Mouse (Mus musculus) stomach, embryonic 16.5 days (tissue): Measurements from ENCODE around the gene Aes. TPM values are rescaled to one million over a fixed set of nuclear protein-coding genes. Genes with fewer than 3 reads are reported as not detected.

Experiments used
- ATAC-seq: fragments of 200-750 bp; cut with Nextera tagmentation; 2 replicates; pipeline ENCODE4 v1.8.0; 2017; ENCODE audit warnings: moderate number of reproducible peaks, moderate TSS enrichment; ENCODE audit not compliant: insufficient read depth, low FRiP score
- H3K27ac ChIP-seq: fragments of 300-500 bp; sonication (generic); 2 replicates; pipeline ENCODE4 v1.5.1; 2014; ENCODE audit warnings: low read length
- H3K27me3 ChIP-seq: fragments of 300-500 bp; sonication (generic); 2 replicates; pipeline ENCODE4 v1.6.1; 2014; ENCODE audit warnings: low read length, control low read depth, mixed read lengths; ENCODE audit not compliant: control insufficient read depth, insufficient read depth
- H3K36me3 ChIP-seq: fragments of 300-500 bp; sonication (generic); 2 replicates; pipeline ENCODE4 v1.6.1; 2014; ENCODE audit warnings: low read length; ENCODE audit not compliant: control insufficient read depth, insufficient read depth
- H3K4me1 ChIP-seq: fragments of 300-500 bp; sonication (generic); 2 replicates; pipeline ENCODE4 v1.6.1; 2014; ENCODE audit warnings: low read length, control low read depth, mixed read lengths; ENCODE audit not compliant: control insufficient read depth, insufficient read depth
- H3K4me2 ChIP-seq: fragments of 300-500 bp; sonication (generic); 2 replicates; pipeline ENCODE4 v1.6.1; 2014; ENCODE audit warnings: low read depth, low read length, mixed read lengths
- H3K4me3 ChIP-seq: fragments of 300-500 bp; sonication (generic); replicated peaks from 2 replicates; pipeline ENCODE4 v1.5.1; 2014; ENCODE audit warnings: mild to moderate bottlenecking, low read length
- H3K9ac ChIP-seq: fragments of 300-500 bp; sonication (generic); 2 replicates; pipeline ENCODE4 v1.6.1; 2014; ENCODE audit warnings: low read length
- H3K9me3 ChIP-seq: fragments of 300-500 bp; sonication (generic); replicated peaks from 2 replicates; pipeline ENCODE4 v1.6.1; 2016; ENCODE audit warnings: low read length, control low read depth; ENCODE audit not compliant: control insufficient read depth
- WGBS: fragments of 180-500 bp; shearing (Covaris S2); extraction: QIAGEN DNeasy Blood & Tissue Kit; methylation state at CpG from one replicate; pipeline ENCODE4 v1.1.7; 2014; 5-methylcytosine and 5-hydroxymethylcytosine counted together
- polyA plus RNA-seq: library from polyadenylated mRNA; unstranded; fragments of >200 nt; fragmentation: Nextera tagmentation; extraction: Ambion mirVana; gene quantifications from 2 replicates; pipeline ENCODE4 v1.2.1, GENCODE M21; 2015

Gene Aes
- polyA plus RNA-seq, 1 experiment from 2014 or later, result 325 TPM

DNA sequence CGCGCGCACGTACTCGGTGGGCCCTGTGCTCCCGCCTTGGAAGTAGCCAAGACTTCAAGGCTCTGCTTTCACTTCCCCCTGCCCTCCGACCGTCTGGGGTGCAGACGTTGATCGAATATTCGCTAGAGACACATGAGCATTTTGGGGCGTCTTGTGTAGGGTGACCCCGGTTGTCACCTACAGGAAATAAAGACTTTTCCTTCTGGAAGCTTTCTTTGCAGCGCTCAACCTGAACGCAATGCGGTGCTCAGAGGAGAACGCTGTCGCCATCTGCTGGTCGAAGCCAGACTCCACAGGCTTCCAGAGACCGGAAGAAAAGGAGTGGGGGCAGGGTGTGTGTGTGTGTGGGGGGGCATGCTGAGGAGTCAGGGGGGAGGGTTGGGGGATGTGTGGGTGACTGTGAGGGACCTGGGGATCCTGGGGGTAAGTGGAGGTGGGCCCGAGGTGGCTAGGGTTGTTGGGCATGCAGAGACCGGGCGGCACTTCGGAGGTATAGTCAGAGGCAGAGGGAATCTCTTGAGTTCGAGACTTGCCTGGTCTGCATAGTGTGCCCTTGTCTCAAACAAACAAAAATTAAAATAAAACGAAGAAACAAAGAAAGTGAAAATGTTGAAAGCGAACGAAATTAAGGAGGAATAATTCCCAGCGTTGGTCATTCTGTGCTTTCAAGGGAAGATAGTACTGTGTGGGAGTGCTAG, 45.8 kb downstream of the Aes start:
- H3K9me3 ChIP-seq, result no peaks in the 10 kb centered on the region
- H3K27me3 ChIP-seq, result no peaks in the 10 kb centered on the region
- peak overlapping the region; percentile 52 for H3K4me3 ChIP-seq
- H3K9ac ChIP-seq, result peak overlapping the region; percentile 68
- no peaks in the 10 kb centered on the region for H3K36me3 ChIP-seq
- peak; percentile 7; the same call in 1 of the 2 replicates for ATAC-seq
- 18% methylated on average over 29 of the region's 29 CpGs for WGBS
- H3K4me2 ChIP-seq, result peak overlapping the region; percentile 64
- peaks cover 29% of the 10 kb centered on the region for H3K4me1 ChIP-seq
- H3K27ac ChIP-seq, result peak overlapping the region; percentile 96

DNA sequence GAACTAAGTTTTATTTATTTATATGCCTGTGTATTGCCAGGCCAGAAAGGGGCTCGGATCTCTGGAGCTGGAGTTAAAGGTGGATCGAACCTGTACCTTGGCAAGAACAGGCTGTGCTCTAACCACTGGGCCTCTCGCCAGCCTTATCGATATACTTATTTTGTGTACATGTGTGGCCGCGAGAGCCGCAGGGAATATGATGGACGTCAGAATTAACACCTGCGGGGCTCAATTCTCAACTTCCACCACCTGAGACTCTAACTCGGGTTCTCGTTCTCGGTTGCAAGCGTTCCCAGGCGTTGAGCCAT, 46.3 kb downstream of the Aes start:
- Histone ChIP-seq H3K4me3 (peak overlapping the region; percentile 52), H3K27me3 (no peaks in the 10 kb centered on the region), H3K27ac (peak overlapping the region; percentile 96), H3K36me3 (no peaks in the 10 kb centered on the region), H3K4me2 (peak overlapping the region; percentile 64), H3K4me1 (peaks cover 24% of the 10 kb centered on the region), H3K9me3 (no peaks in the 10 kb centered on the region), H3K9ac (peak overlapping the region; percentile 68)
- no peak for ATAC-seq
- 2% methylated on average over 14 of the region's 14 CpGs for WGBS

DNA sequence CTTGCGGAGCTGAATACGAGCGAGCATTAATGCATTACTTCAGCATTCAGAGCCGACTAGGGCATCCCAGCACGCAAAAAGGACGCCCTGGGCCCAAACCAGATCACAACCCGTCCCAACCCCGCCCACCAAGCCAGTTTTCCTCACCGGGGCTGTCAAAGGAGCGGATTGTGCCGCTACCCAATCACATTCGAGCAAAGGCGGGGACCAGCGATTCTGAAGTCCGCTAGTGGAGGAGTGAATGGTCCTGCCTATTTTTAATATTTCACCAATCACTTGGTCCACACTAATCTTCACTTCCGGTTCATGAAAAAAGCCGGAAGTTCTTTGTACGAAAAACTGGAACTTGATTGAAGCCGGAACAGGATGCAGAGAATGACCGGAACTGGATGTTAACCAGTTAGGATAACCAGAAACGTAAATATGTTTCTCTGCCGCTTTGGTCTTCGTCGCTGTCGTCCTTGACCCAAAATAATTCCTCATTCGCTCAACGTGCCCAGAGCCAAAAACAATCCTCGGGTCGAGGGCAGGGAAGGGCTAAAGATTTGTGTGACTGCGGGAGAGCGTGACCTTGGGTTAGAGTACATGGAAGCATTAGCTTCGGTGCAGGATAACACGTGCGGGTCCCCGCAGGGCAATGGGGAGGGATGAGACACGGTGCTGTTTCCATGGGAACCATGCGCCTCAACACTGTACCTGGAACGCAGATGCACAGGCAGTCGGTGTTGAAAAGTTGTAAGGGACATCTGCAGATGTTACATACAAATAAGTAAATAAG, 46.9 kb downstream of the Aes start, which contains the start of gene BC025920:
Gene BC025920, plus strand, starts transcription at position 297 of the 778 bp plus-strand sequence.
- H3K4me1 ChIP-seq, result peaks cover 19% of the 10 kb centered on the region
- H3K9me3 ChIP-seq, result 0 out of 2 replicates have a peak, but pooled peaks cover 3% of the 10 kb centered on the region
- peak within 1 kb of the TSS; percentile 81 for H3K4me2 ChIP-seq
- H3K27ac ChIP-seq, result peak within 1 kb of the TSS; percentile 96
- no peaks in the 10 kb centered on the region for H3K36me3 ChIP-seq
- peak; percentile 93 for ATAC-seq
- H3K9ac ChIP-seq, result peak within 1 kb of the TSS; percentile 68
- no peaks in the 10 kb centered on the region for H3K27me3 ChIP-seq
- H3K4me3 ChIP-seq, result peak within 1 kb of the TSS; percentile 52
- WGBS, result under 1% methylated on average over 39 of the region's 39 CpGs

DNA sequence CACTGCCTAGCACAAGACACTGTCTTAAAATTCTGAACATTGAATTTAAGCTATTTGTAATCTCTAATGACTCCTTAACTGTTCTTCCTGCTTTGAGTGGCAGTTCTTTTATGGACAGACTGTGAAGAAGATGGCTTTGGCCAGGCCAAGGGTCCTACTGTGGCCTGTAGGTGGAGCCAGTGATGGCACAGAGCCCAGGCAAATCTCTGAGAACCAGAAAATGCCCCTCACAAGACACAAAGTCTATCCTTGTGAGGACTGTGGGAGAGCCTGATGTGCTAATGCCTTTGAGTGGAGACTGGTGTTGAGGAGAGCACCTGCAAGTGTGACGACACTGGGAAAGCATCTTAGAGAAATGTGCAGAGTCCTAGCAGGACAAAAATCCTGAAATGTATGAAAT, 49.0 kb downstream of the Aes start:
- H3K4me3 ChIP-seq, result no peak overlapping the region
- H3K4me2 ChIP-seq, result no peak overlapping the region
- WGBS, result 83% methylated on average over 1 of the region's 1 CpGs
- no peaks in the 10 kb centered on the region for H3K36me3 ChIP-seq
- H3K9ac ChIP-seq, result no peak overlapping the region
- no peaks in the 10 kb centered on the region for H3K27me3 ChIP-seq
- no peak overlapping the region for H3K27ac ChIP-seq
- ATAC-seq, result no peak
- peaks cover 7% of the 10 kb centered on the region; the same call in 1 of the 2 replicates for H3K4me1 ChIP-seq
- H3K9me3 ChIP-seq, result 0 out of 2 replicates have a peak, but pooled peaks cover 5% of the 10 kb centered on the region

DNA sequence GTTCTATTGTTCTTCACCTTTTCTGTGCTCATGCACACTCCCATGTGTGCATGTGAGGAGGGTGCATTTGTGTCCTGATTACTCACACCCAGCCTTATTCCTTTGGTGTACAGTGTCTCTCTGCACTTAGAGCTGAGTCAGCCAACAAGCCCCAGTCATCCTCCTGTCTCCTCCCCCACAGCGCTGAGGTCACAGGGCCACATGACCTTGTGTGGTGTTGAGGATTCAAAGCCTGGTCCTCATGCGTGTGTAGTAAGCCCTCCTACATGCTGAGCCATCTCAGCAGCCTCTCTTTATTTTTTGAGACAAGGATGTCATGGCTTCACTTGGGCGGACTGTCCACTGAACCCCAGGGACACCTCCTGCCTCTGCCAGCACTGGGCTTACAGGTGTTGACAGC, 53.5 kb downstream of the Aes start:
- Histone ChIP-seq H3K27ac (no peak overlapping the region), H3K27me3 (no peaks in the 10 kb centered on the region), H3K4me2 (no peak overlapping the region), H3K36me3 (no peaks in the 10 kb centered on the region), H3K9ac (no peak overlapping the region), H3K9me3 (0 out of 2 replicates have a peak, but pooled peaks cover 5% of the 10 kb centered on the region), H3K4me3 (no peak overlapping the region), H3K4me1 (no peaks in the 10 kb centered on the region)
- ATAC-seq, result no peak
- WGBS, result 67% methylated on average over 3 of the region's 3 CpGs

DNA sequence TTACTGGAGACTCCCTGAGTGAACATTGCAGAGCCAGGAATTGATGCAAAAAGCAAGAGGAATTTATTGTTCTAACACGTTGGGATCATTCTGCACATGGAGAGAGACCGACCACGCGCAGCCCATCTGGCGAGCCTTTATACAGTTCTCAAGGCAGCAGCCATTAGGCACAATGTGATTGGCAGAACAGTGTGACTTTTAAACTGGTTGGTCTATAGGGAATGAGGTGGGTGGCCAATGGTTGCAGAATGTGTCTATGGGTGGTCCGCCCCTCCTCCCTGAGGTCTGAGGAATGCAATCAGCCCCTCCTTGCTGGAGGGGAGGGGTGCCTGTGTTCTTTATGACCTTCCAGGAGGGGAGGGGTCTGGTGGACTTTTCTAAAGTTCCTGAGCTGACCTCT, 56.2 kb downstream of the Aes start:
- Histone ChIP-seq H3K4me2 (no peak overlapping the region), H3K27ac (no peak overlapping the region), H3K36me3 (peaks cover 1% of the 10 kb centered on the region; the same call in 1 of the 2 replicates), H3K4me1 (no peaks in the 10 kb centered on the region), H3K27me3 (no peaks in the 10 kb centered on the region), H3K9ac (no peak overlapping the region), H3K9me3 (0 out of 2 replicates have a peak, but pooled peaks cover 5% of the 10 kb centered on the region), H3K4me3 (no peak overlapping the region)
- whole genome bisulfite sequencing, result 55% methylated on average over 6 of the region's 6 CpGs
- no peak for ATAC-seq

Other genes starting within 250 kb of the Aes start
- gene Cactin, start 238.4 kb upstream of the Aes start, polyA plus RNA-seq, result 22.4 and 26.7 TPM in 2 replicates
- gene Tbxa2r, start 230.8 kb upstream of the Aes start, polyA plus RNA-seq, result 28.1 and 31.5 TPM in 2 replicates
- 0.05 TPM in 1 of 2 replicates, not detected in the other for gene Gipc3, start 216.2 kb upstream of the Aes start, polyA plus RNA-seq
- gene Hmg20b, start 209.0 kb upstream of the Aes start, polyA plus RNA-seq, result 67.7 and 70.2 TPM in 2 replicates
- gene Mfsd12, start 202.0 kb upstream of the Aes start, polyA plus RNA-seq, result 7.3 and 8.6 TPM in 2 replicates
- gene 4930404N11Rik, start 193.7 kb upstream of the Aes start, polyA plus RNA-seq, result 2.9 and 3.0 TPM in 2 replicates
- 69.2 and 79.0 TPM in 2 replicates for gene Fzr1, start 181.0 kb upstream of the Aes start, polyA plus RNA-seq
- 77.4 and 79.6 TPM in 2 replicates for gene Dohh, start 175.1 kb upstream of the Aes start, polyA plus RNA-seq
- gene Gm48551, start 175.0 kb upstream of the Aes start, polyA plus RNA-seq, result 3.0 and 3.8 TPM in 2 replicates
- gene Gm48552, start 170.5 kb upstream of the Aes start, polyA plus RNA-seq, result 1.3 and 1.5 TPM in 2 replicates
- 61.8 and 65.3 TPM in 2 replicates for gene Smim24, start 166.4 kb upstream of the Aes start, polyA plus RNA-seq
- 74.8 and 82.5 TPM in 2 replicates for gene Nfic, start 103.9 kb upstream of the Aes start, polyA plus RNA-seq
- 1.3 and 1.5 TPM in 2 replicates for gene Celf5, start 76.8 kb upstream of the Aes start, polyA plus RNA-seq
- gene Ncln, start 63.1 kb upstream of the Aes start, polyA plus RNA-seq, result 88.4 and 96.7 TPM in 2 replicates
- gene S1pr4, start 59.4 kb upstream of the Aes start, polyA plus RNA-seq, result 1.2 TPM in 2 replicates
- gene Gna15, start 35.3 kb upstream of the Aes start, polyA plus RNA-seq, result 9.0 and 11.0 TPM in 2 replicates
- 101 and 105 TPM in 2 replicates for gene Gna11, start 14.3 kb upstream of the Aes start, polyA plus RNA-seq
- gene Tle2, start 15.1 kb downstream of the Aes start, polyA plus RNA-seq, result 20.6 and 23.6 TPM in 2 replicates
- gene Tle6, start 41.6 kb downstream of the Aes start, polyA plus RNA-seq, result 26.0 and 31.2 TPM in 2 replicates
- gene BC025920, start 46.8 kb downstream of the Aes start, polyA plus RNA-seq, result 0.46 and 0.61 TPM in 2 replicates
- 28.6 and 33.6 TPM in 2 replicates for gene Sirt6, start 68.3 kb downstream of the Aes start, polyA plus RNA-seq
- 9.9 and 11.1 TPM in 2 replicates for gene Ankrd24, start 69.1 kb downstream of the Aes start, polyA plus RNA-seq
- 3.8 and 4.0 TPM in 2 replicates for gene Gm10778, start 89.6 kb downstream of the Aes start, polyA plus RNA-seq
- gene Zfp433, start 145.3 kb downstream of the Aes start, polyA plus RNA-seq, result 12.2 and 15.2 TPM in 2 replicates
- gene Gm3055, start 211.7 kb downstream of the Aes start, polyA plus RNA-seq, result 5.9 and 6.6 TPM in 2 replicates